Mouse (Mus musculus) cerebellum, postnatal 4 days (tissue): Measurements from ENCODE around the gene Fstl4.

Experiments
- DNase-seq, 2 experiments: peaks; one replicate each; pipeline ENCODE4 v3.0.0; 2022; ENCODE audit warnings: low spot score in 2 of 2, mixed read lengths in 1 of 2

Gene Fstl4

DNA sequence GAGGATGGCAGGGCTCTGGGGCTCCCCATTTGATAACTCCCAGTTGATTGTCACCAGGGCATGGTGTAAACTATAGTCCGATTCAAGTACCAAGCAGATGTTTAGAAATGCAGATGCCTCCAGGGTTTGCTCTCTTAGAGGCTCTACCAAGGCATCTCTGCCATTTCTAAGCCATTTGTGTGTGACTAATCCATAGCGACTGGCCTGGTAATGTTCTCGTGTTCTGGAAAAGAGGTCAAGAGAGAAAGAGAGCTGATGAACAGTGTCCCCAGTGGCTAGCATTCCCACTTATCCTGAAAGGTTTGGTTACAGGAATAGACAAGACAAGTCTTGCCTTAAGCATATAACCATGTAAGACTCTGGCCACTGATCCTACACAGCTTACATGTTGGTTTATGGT is 3.5 kb downstream of the Fstl4 start:
- no peak for DNase-seq

DNA sequence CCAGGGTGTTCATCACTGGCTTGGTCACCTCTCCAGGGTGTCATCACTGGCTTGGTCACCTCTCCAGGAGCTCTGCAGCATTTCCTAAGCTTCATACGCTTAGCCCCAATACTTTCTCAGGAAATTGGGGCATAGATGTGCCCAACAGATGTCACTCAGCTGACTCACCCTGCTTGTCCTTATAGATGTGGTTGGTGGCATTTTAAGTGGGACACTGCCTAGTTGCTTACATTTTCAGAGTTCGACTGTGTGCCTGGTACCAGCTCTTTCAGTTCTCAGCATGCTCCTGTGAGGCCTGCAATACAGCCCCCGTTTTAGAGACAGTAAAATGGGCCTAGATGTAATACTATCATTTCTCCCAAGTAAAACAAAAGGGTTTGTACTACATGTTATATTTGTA is 8.6 kb downstream of the Fstl4 start:
- DNase-seq = no peak

DNA sequence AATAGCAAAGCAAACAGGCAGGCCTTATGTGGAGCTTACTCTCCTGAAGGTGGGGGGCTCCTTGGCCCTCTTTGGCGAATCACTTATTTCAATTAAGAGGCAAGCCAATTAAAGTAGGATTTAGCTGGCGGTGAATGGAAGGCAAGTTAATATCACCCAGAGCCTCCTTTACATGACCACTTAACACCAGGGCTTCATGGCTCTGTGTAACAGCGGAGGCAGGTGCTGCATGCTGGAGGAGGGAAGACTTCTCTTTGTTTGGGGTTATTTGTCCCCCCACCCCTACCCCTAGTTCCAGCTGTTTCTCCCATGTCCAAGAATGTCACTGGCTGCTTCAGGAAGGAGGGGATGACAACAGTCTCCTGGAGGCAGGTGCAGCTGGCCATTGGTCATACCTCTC is 10.9 kb downstream of the Fstl4 start:
- DNase-seq = no peak

DNA sequence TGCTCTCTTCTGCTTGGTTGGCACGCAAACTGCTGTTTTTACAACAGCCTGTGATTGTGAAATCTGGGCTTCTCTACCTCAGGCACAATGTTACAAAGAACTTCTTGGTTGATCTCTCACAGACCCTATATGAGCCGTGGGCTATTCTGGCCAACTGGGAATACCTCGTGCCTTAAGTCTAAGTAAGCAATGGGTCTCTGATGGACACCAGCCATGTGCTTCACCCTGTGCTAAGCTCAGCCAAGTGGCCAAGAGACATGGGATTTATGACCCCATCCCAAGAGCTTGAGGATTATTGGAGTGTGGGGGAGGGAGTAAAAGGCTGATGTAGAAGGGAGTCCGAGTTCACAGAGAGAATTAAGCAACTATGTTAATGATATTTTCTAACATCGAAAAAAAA is 18.0 kb downstream of the Fstl4 start:
- DNase-seq = no peak

DNA sequence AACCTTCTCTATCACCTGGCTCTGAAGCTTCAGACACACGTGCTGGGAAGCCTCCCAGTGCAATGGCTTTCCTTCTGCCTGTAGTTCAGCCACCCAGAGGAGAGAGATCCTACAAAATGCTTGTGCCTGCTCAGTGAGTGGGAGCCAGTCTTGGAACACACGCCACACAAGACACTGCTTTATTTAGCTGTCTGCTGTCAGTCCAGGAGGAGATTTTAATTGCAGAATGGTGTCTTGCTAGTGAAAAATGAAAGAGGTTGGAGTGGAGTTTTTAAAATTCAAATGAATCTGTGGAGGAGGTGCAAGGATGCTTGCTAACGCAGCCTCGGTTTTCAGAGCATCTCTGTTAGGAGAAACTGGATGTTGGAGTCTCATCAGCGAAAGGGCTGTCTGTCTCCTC is 29.9 kb downstream of the Fstl4 start:
- no peak for DNase-seq

DNA sequence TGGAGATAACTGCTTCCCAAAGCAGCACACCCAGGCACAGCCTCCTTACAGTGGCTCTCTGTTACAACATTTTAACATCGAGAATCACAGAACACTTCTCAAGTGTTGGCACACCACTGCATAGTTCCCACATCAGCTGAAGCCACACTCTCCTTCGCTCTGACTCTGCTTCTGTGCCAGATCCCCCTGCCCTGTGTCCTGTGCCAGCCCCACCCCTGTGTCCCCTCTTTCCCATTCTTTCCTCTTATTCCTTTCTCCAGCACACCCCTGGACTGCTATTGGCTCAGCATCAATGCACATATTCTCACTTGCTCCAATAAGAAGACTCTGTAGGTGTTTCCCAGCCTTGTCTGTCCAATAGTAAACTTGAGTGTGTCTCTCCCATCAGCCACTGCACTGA is 45.1 kb downstream of the Fstl4 start:
- DNase-seq = no peak

DNA sequence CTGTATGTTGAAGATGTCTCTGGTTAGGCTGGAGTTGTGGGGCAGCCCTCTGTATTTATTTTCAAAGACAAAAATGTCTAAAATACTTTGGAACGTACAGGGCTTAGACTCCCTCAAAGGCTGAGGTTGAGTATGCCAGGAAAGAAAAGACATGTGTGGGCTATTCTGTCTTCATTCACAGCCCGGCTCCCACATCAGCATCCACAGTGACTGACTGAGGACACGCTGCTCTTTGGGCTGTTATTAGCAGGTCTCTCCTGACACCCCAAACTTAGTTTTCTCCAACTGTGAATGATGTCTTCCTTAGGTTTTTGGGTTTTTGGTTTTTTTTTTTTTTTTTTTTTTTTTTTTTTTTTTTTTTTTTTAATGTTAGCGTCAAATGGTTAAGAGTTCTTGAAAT is 51.6 kb downstream of the Fstl4 start:
- DNase-seq = no peak

DNA sequence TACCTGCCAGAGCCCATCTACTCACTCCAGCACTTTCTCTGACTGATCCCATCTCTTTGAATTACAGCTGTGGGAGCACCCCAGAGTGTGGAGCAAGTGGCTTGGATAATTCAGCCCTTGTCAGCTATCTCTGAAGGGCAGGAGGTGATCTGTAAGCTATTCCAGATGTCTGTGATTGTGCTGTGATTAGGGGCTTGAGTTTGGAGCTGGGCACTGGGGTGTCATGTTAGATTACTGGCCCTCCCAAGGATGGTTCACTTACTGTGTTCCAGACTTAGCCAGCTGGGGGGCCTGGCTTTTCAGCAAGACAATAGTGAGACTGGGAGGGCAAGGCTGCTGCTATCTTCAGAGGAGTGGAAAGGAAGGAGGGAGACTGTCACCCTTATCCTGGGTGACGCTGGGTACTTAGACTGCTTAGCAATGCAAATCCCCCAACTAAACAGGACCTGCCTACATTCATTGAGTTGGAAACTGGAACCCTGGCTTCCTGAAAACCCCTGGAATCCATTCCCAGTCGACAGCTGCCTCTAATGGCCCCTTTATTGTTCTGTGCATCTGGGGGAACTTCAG is 56.0 kb downstream of the Fstl4 start:
- DNase-seq = no peak

DNA sequence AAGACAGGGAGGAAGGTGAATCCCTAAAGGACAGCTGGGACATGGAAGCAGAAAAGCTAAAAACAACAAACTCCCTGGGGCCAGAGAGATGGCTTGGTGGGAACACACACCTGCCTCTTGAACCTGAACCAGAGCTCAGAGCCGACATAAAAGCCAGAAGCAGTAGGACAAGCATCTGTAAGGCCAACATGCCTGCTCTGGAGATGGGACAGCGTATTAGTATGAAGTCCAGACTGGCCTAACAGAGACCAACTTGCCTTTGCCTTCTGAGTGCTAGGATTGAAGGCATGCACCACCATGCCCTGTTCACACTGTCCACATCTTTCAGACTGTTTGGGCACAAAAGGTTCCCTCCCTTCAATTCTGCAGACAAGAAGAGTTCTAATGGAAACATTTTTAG is 62.2 kb downstream of the Fstl4 start:
- no peak for DNase-seq

DNA sequence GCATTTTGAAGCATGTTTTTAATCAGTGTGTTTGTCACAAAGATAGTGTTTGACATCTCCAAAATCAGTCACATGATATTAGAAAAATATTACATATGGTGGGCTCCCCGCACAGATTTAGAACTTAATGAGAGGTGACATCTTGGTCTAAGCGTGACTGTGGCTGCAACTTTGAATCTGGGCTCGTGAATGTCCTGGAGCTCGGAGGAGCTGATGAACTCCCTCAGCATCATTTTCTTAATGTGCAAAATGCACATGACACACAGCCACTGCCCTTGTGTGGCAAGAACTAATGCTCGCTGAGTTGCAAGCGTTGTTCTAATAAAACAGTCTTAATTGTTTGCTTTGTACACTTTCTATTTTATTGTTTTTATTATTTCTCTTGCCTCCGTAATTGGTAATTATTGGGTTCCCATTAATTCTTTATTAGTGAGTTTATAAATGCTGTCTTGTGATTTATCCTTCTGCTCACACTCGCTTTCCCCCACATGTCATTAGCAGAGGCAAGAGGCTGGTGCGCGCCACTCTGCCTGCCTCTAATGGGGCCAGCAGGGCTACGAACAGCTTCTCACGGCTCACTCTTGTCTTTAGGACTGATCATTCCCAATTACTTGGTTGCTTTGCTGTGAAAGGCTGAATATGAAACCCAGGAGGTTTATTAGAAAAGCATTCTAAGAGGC is 67.3 kb downstream of the Fstl4 start:
- DNase-seq = no peak

DNA sequence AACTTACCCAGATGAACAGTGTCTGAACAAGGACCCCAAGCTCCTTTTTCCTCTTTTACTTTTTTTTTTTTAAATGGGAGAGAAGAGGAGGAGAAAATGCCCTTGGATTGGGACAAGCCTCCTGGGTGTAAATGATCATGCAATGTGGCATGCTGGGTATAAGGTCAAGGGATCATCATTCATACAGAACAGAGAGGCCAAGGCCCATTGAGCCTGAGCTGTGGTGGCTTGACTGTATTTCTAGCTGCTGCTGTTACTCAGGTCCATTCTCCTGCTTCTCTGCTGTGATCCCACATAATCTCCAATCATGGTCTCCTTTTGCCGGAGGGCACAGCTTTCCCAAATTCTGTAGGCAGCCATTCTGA is 67.9 kb downstream of the Fstl4 start:
- DNase-seq = no peak

DNA sequence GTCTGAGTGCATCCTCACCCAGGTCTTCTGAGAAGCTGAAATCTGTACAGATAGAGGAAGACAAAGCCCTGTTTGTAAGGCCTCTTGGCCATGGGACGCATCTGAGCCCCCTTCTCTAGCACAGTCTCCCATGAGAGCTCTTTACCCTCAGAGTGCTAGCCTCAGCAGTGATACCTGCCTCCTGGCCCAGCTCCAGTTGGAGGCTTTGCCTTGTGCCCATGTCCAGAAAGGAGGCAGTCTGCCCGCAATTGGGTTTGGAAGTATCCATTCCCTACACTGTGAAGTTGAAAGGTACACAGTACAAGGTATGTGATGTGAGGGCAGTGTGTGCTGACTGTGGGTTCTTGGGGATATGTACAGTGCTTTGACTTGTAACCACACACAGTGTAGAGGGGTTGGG is 84.3 kb downstream of the Fstl4 start:
- DNase-seq = no peak

DNA sequence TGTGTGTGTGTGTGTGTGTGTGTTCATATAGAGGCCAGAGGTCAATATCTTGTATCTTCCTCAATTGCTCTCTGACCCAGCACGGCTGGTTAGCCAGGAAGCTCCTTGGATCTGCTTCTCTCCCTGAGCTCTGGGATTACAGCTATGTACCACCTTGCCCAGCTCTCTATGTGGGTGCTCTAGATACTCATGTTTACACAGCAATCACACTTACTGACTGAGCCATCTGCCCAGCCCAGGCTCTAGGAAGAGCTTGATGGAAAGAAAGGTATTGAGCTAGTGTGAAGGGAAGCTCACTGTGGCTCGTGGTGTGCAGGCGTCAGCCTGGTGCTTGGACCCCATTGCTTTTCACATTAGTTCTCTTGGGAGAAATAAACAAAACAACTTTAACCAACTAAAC is 85.6 kb downstream of the Fstl4 start:
- DNase-seq = no peak

DNA sequence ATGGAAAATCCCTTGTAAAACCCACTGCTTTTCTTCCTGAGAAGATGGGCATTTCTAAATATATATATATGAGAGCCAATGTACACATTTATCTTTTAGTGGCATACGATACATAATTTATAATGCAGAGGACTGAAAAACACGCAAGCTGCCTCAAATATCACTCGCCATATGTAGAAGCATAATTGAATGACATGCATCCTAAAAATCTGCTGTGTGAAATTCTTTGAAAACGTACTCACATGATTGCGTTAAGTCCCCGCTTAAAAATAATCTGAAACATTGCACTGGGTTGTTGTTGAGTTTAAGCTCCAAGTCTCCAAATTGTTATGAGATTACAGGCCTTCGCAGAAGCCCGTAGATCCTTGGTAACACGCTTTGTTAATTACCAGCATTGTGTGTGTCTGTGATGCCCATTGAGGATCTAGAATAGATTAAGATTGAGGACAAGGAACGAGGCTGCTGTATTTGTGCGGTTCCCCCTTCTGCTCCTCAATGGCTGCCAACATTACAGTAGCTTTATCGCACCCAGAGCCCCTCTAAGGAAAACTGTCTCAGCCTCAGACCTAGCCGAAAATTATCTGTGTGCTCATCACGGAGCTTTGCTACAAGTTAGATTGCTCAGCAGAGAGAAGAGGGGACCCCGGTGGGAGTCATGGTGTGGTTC is 108.5 kb downstream of the Fstl4 start:
- no peak for DNase-seq

DNA sequence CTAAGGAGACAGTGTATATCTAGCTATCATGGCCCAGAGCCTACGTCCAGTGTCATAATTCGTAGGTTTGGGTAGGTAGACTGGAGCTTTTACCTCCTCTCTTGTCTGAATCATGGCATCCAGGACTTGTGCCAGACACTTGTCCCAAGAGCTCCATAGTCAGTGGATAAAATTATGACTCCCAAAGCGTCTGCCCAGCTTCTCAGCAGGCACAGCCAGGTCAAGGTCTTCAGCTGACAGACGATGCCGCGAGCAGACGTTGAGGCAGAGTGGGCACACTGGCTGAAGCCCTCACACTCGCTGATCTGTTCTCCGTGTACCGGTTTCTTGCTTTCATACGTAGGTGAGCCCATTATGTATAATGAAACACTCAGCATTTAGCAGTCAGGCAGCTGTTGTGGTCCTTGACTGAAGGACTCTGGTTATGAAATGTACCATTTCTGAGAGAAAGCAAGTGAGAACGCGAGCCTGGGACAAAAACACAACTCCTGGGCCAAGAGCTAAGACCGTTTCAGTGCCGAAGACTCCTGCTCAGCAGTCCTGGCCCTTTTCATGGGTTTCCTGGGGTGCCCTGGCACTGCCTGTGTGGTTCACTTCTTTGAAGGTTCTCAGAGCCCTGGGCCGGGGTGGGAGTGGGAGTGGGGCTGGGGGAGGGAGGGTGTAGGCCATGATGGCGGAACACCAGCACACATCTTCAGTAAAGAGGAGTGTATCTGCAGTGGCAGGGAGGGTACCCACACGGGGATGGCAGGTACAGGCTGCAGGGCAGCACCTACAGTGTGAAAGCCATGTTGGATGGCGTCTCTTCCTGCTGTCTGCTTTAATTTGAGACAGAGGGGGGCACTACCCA is 111.7 kb downstream of the Fstl4 start:
- DNase-seq = no peak

DNA sequence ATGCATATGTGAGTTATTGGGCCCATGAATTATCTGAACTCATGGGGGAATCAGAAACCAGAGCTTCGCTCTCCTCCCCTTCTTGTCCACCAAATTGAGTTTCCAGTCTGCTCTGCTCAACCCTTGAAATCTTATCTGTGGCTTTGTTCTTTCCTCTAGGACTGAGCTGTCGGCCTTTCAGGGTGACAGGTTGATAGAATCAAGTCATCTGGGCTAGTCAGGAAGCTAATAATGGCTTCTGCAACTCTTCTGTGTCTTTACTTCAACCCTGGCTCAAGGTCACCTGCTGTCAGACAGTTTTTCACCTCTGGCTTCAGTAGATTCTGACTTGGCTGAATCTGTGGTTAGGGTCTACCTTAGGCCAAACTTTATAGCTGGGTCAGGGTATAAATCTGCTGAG is 113.2 kb downstream of the Fstl4 start:
- no peak for DNase-seq

DNA sequence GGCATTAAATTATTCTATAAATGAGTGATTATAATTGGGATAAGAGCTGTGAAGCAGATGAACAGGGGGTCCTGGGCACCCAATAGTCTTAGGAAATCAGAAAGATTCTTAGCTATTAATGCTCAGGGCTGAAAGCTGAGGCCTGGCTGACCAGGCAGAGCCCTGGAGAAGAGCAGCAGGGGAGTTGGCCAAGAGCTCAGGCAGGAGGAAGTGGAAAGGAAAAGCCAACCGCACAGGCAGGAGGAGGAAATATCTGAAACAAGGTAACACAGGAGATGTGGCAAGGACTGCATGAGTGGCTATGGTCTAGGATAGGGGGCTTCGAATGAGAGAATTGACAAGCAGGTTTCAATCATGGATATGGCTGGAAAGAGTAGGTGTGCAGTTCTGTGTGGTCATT is 115.5 kb downstream of the Fstl4 start:
- no peak for DNase-seq

DNA sequence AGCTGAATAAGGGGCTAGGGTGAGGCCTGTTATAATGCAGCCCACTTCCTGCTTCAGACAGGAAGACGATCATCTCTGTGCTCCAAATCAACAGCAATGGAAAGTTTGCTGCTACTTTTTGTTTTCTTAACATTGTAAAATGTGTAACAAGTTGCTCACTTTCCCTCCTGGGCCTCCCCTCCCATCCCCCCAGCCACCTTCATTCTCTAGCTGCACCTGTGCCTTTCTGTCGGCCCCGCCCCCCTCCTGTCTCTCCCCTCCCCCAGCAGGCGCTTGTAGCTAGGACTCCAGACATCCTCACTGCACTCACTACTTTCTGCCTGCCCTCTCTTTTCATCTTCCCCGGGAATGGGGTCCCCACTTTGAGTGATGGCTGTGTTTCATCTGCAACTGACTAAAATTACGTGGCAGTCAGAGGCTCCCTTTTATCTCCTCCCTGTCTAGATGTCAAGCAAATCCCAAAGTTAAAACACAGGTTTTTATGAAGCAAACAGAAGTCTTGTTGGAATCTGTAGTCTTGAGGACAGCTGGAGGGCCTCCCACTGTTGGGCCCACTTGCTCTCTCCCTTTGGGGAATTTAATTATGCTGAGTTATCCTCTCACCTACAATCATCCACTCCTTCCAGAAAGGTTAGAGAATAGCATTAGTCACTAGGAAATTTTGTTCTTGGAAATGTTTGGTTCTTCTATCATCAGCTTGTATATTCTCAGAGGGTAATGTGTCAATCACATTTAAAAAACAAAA is 122.3 kb downstream of the Fstl4 start:
- DNase-seq = no peak

DNA sequence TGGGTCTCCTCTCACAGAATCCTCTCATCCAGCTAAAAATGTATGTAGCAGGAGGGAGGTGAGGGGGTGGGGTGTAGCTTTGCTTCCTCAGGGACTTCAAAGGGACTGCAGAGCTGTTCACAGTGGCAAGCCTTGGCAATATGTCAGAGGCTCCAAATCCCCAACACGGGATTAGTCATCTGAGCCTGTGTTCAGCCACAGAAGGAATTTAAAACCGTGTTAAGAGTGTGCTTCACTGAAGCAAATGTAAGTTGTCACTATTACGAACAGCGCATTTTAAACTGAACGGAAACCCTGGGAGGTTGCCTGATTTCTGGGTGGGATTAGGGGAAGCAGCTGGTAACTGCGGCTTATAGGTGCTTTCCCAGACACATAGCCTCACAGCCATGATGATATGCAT is 123.7 kb downstream of the Fstl4 start:
- no peak for DNase-seq

DNA sequence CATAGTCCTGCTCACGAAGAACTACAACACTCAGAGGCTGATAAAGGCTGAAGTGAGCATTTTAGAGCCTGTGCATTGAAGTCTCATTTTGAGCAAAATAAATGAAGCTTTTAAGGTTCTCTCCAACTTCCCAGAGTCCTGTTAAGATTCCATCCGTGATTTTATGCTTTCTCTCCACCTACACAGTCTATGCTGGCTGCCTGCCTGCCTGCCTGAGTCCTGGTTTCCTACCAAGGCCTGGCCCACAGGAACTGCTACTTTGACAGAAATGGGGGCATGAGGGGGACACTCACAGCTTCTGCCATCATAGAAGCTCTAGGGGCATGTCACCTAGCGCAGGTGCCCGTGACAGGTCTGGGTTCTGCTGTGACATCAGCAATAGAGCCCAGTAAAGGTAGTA is 125.1 kb downstream of the Fstl4 start:
- no peak for DNase-seq

DNA sequence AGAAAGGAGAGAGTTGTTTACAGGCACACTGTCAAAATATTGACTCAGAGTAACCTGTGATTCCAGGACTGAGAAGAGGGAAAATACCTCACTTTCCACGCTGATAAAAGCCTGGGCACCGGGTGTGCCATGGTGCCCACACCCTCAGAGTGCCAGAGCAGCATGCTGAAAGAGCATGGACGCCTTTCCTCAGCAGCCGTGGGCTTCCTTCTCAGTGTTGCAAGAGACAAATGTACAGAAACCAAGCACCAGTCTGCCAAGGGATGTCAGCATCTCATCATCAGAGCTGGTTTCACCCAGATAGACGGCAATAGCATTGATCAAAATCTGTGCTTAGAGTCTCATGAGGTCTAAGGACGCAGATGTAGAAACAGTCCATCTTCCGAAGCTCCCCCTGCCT is 125.7 kb downstream of the Fstl4 start:
- no peak for DNase-seq

DNA sequence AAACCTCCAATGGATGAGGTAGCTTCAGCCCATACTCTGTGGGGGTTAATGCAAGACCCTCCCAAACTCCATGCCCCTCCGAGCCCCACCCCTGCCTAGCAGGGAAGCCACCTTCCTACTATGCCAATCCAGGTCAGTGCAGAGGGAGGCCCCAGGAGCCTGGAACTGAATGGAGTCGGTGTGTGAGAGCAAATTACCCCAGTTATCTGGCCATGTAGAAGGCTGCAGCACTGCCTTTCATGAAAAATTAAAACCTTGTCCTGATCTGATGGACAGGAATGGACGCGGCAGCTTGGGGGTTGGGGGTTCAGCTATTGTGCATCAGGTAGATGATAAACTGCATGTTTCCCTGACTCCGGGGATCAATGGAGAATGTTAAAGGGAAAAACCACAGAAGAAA is 139.7 kb downstream of the Fstl4 start:
- no peak for DNase-seq
